ENCODE assay signal across 8 mouse cellular contexts in genomic region chr13:61710823-61711222, GRCm38 (mm10).
DNase-seq lines count a peak whose midpoint lies in the region; TF ChIP-seq lines count a peak whose summit lies in the region.
"Not testable (repeated sequence)": the region's sequence is repeated elsewhere in the genome, so short reads cannot be mapped to it uniquely, and the experiment has no call there.

No protein-coding gene starts in this region.

- not testable (repeated sequence) for H3K27ac ChIP-seq in heart, adult 2 months; kidney, adult 2 months (ENCODE audit: insufficient read depth, low read depth, low read length); layer of hippocampus, adult 2 months

- not testable (repeated sequence) for H3K4me1 ChIP-seq in heart, adult 2 months (ENCODE audit: control insufficient read depth, insufficient read depth, low read length); kidney, adult 2 months (ENCODE audit: control insufficient read depth, insufficient read depth, low read length)

- H3K36me3 ChIP-seq in heart, adult 2 months (ENCODE audit: control insufficient read depth, insufficient read depth, low read length); kidney, adult 2 months (ENCODE audit: control insufficient read depth, insufficient read depth, low read length): not testable (repeated sequence)

- H3K79me2 ChIP-seq in heart, adult 2 months (replicated peaks; ENCODE audit: control insufficient read depth, insufficient read depth, low read length) = not testable (repeated sequence)

- intact Hi-C loops in heart, adult 2 months (cut with DNase I) = not testable (repeated sequence)

- H3K27me3 ChIP-seq in heart, adult 2 months (ENCODE audit: control insufficient read depth, insufficient read depth, low read length); kidney, adult 2 months (replicated peaks; ENCODE audit: control insufficient read depth, insufficient read depth, low read length): not testable (repeated sequence)

- not testable (repeated sequence) for TF ChIP-seq POLR2A in heart, adult 2 months (IDR thresholded peaks at IDR 0.05; ENCODE audit: insufficient read depth, low read depth, low read length); kidney, adult 2 months (IDR thresholded peaks at IDR 0.05; ENCODE audit: low read depth, low read length)

- TF ChIP-seq CTCF in heart, adult 2 months (IDR thresholded peaks at IDR 0.05) = peak; percentile 54
- 0 out of 2 replicates have a peak, but pooled peaks have one; percentile 34 for TF ChIP-seq CTCF in kidney, adult 2 months (conservative IDR thresholded peaks at IDR 0.05; ENCODE audit: insufficient read depth, insufficient read length, low read depth, low read length)
- peak; percentile 36 for TF ChIP-seq CTCF in layer of hippocampus, adult 2 months (conservative IDR thresholded peaks at IDR 0.05)

- H3K9ac ChIP-seq in heart, adult 2 months (ENCODE audit: low read depth, low read length) = not testable (repeated sequence)

- peak; percentile 1 for DNase-seq in MEL-GATA-1-ER (ENCODE audit: extremely low read depth, low read depth)
- peak; percentile 12 to 16 for DNase-seq in adrenal gland, postnatal 36 days
- not testable (repeated sequence) for DNase-seq in heart, adult 2 months; layer of hippocampus, adult 2 months (ENCODE audit: low spot score in 2 of 2)
- peak; percentile 5 for DNase-seq in kidney, adult 2 months
- peak; percentile 5 for DNase-seq in lung, postnatal 10 days
- DNase-seq in ovary, postnatal 36 days (ENCODE audit: low spot score) = peak; percentile 12
- DNase-seq in thymus, postnatal 25 days = peak; percentile 2

- not testable (repeated sequence) for TF ChIP-seq EP300 in heart, adult 2 months (IDR thresholded peaks at IDR 0.05; ENCODE audit: insufficient read depth, low read depth, low read length)

- H3K4me3 ChIP-seq in heart, adult 2 months; kidney, adult 2 months (ENCODE audit: insufficient read depth, low read depth, low read length); layer of hippocampus, adult 2 months: not testable (repeated sequence)

- 14% methylated on average over 11 of the region's 11 CpGs for WGBS in heart, adult 2 months
- WGBS in kidney, adult 2 months = 12% methylated on average over 11 of the region's 11 CpGs
